Mouse (Mus musculus): ENCODE measurements around the gene Fam78b. TPM values are rescaled to one million over a fixed set of nuclear protein-coding genes. Genes with fewer than 3 reads are reported as not detected.

The Fam78b gene
- polyA plus RNA-seq, 1 experiment from 2014 or later = 0.93 TPM

GRCm38 (mm10) chr1:167115121-167115520 is 113.9 kb downstream of the Fam78b start:
- Histone ChIP-seq H3K4me2 (no peak overlapping the region), H3K27me3 (replicated peaks; ENCODE audit: control insufficient read depth, insufficient read depth, low read length) (no peaks in the 10 kb centered on the region), H3K36me3 (ENCODE audit: control insufficient read depth, insufficient read depth, low read length) (no peaks in the 10 kb centered on the region), H3K4me1 (replicated peaks; ENCODE audit: control insufficient read depth, insufficient read depth, low read length) (no peaks in the 10 kb centered on the region), H3K4me3 (ENCODE audit: low read depth, low read length) (no peak overlapping the region), H3K9ac (ENCODE audit: low read depth, low read length) (no peak overlapping the region), H3K9me3 (ENCODE audit: control insufficient read depth, low read length) (no peaks in the 10 kb centered on the region), H3K27ac (ENCODE audit: low read depth, low read length) (no peak overlapping the region)
- no peak for DNase-seq (ENCODE audit: low spot score)
- WGBS = 26% methylated on average over 4 of the region's 4 CpGs
- ATAC-seq (replicated peaks; ENCODE audit: low FRiP score) = no peak

- ATAC-seq (replicated peaks; ENCODE audit: low FRiP score) = no peak
- Histone ChIP-seq H3K4me3 (ENCODE audit: low read depth, low read length) (no peak overlapping the region), H3K4me2 (no peak overlapping the region), H3K9ac (ENCODE audit: low read depth, low read length) (no peak overlapping the region), H3K36me3 (ENCODE audit: control insufficient read depth, insufficient read depth, low read length) (no peaks in the 10 kb centered on the region), H3K4me1 (replicated peaks; ENCODE audit: control insufficient read depth, insufficient read depth, low read length) (no peaks in the 10 kb centered on the region), H3K27ac (ENCODE audit: low read depth, low read length) (no peak overlapping the region), H3K9me3 (ENCODE audit: control insufficient read depth, low read length) (no peaks in the 10 kb centered on the region), H3K27me3 (replicated peaks; ENCODE audit: control insufficient read depth, insufficient read depth, low read length) (no peaks in the 10 kb centered on the region)
- no peak for DNase-seq (ENCODE audit: low spot score)
- 74% methylated on average over 3 of the region's 3 CpGs for WGBS
Observed at GRCm38 (mm10) chr1:167116733-167117132, 115.5 kb downstream of the Fam78b start.

- ATAC-seq (replicated peaks; ENCODE audit: low FRiP score) = no peak
- Histone ChIP-seq H3K9me3 (ENCODE audit: control insufficient read depth, low read length) (no peaks in the 10 kb centered on the region), H3K27ac (ENCODE audit: low read depth, low read length) (no peak overlapping the region), H3K36me3 (ENCODE audit: control insufficient read depth, insufficient read depth, low read length) (no peaks in the 10 kb centered on the region), H3K27me3 (replicated peaks; ENCODE audit: control insufficient read depth, insufficient read depth, low read length) (no peaks in the 10 kb centered on the region), H3K4me3 (ENCODE audit: low read depth, low read length) (no peak overlapping the region), H3K4me1 (replicated peaks; ENCODE audit: control insufficient read depth, insufficient read depth, low read length) (no peaks in the 10 kb centered on the region), H3K9ac (ENCODE audit: low read depth, low read length) (no peak overlapping the region), H3K4me2 (no peak overlapping the region)
- no peak for DNase-seq (ENCODE audit: low spot score)
- 74% methylated on average over 7 of the region's 7 CpGs for WGBS
Observed at GRCm38 (mm10) chr1:167118971-167119370, 117.8 kb downstream of the Fam78b start.

GRCm38 (mm10) chr1:167119439-167119838 is 118.2 kb downstream of the Fam78b start:
- 75% methylated on average over 8 of the region's 8 CpGs for WGBS
- DNase-seq (ENCODE audit: low spot score) (no peak), ATAC-seq (replicated peaks; ENCODE audit: low FRiP score) (no peak)
- Histone ChIP-seq H3K36me3 (ENCODE audit: control insufficient read depth, insufficient read depth, low read length) (no peaks in the 10 kb centered on the region), H3K27me3 (replicated peaks; ENCODE audit: control insufficient read depth, insufficient read depth, low read length) (no peaks in the 10 kb centered on the region), H3K9ac (ENCODE audit: low read depth, low read length) (no peak overlapping the region), H3K4me1 (replicated peaks; ENCODE audit: control insufficient read depth, insufficient read depth, low read length) (no peaks in the 10 kb centered on the region), H3K4me2 (no peak overlapping the region), H3K4me3 (ENCODE audit: low read depth, low read length) (no peak overlapping the region), H3K27ac (ENCODE audit: low read depth, low read length) (no peak overlapping the region), H3K9me3 (ENCODE audit: control insufficient read depth, low read length) (no peaks in the 10 kb centered on the region)

- Histone ChIP-seq H3K9ac (ENCODE audit: low read depth, low read length) (no peak overlapping the region), H3K4me3 (ENCODE audit: low read depth, low read length) (no peak overlapping the region), H3K27me3 (replicated peaks; ENCODE audit: control insufficient read depth, insufficient read depth, low read length) (no peaks in the 10 kb centered on the region), H3K27ac (ENCODE audit: low read depth, low read length) (no peak overlapping the region), H3K36me3 (ENCODE audit: control insufficient read depth, insufficient read depth, low read length) (no peaks in the 10 kb centered on the region), H3K4me1 (replicated peaks; ENCODE audit: control insufficient read depth, insufficient read depth, low read length) (no peaks in the 10 kb centered on the region), H3K4me2 (no peak overlapping the region), H3K9me3 (ENCODE audit: control insufficient read depth, low read length) (no peaks in the 10 kb centered on the region)
- WGBS = 73% methylated on average over 2 of the region's 2 CpGs
- no peak for DNase-seq (ENCODE audit: low spot score)
- no peak for ATAC-seq (replicated peaks; ENCODE audit: low FRiP score)
Observed at GRCm38 (mm10) chr1:167122436-167122835, 121.2 kb downstream of the Fam78b start.

GRCm38 (mm10) chr1:167123551-167123950 is 122.3 kb downstream of the Fam78b start:
- H3K4me3 ChIP-seq (ENCODE audit: low read depth, low read length) = no peak overlapping the region

GRCm38 (mm10) chr1:167125870-167126269 is 124.7 kb downstream of the Fam78b start:
- DNase-seq (ENCODE audit: low spot score) (no peak), ATAC-seq (replicated peaks; ENCODE audit: low FRiP score) (no peak)
- Histone ChIP-seq H3K4me3 (ENCODE audit: low read depth, low read length) (no peak overlapping the region), H3K27ac (ENCODE audit: low read depth, low read length) (no peak overlapping the region), H3K27me3 (replicated peaks; ENCODE audit: control insufficient read depth, insufficient read depth, low read length) (no peaks in the 10 kb centered on the region), H3K9me3 (ENCODE audit: control insufficient read depth, low read length) (no peaks in the 10 kb centered on the region), H3K4me2 (no peak overlapping the region), H3K36me3 (ENCODE audit: control insufficient read depth, insufficient read depth, low read length) (no peaks in the 10 kb centered on the region), H3K9ac (ENCODE audit: low read depth, low read length) (no peak overlapping the region), H3K4me1 (replicated peaks; ENCODE audit: control insufficient read depth, insufficient read depth, low read length) (no peaks in the 10 kb centered on the region)
- 70% methylated on average over 3 of the region's 3 CpGs for WGBS

More at GRCm38 (mm10) chr1:167123551-167123950, 122.3 kb downstream of the Fam78b start:
- Histone ChIP-seq H3K4me2 (no peak overlapping the region), H3K9ac (ENCODE audit: low read depth, low read length) (no peak overlapping the region), H3K9me3 (ENCODE audit: control insufficient read depth, low read length) (no peaks in the 10 kb centered on the region), H3K4me1 (replicated peaks; ENCODE audit: control insufficient read depth, insufficient read depth, low read length) (no peaks in the 10 kb centered on the region), H3K27ac (ENCODE audit: low read depth, low read length) (no peak overlapping the region), H3K27me3 (replicated peaks; ENCODE audit: control insufficient read depth, insufficient read depth, low read length) (no peaks in the 10 kb centered on the region), H3K36me3 (ENCODE audit: control insufficient read depth, insufficient read depth, low read length) (no peaks in the 10 kb centered on the region)
- ATAC-seq (replicated peaks; ENCODE audit: low FRiP score) (no peak), DNase-seq (ENCODE audit: low spot score) (no peak)

- H3K27ac ChIP-seq (ENCODE audit: low read depth, low read length) = no peak overlapping the region
- H3K9ac ChIP-seq (ENCODE audit: low read depth, low read length) = no peak overlapping the region
- 61% methylated on average over 4 of the region's 4 CpGs for WGBS
- no peaks in the 10 kb centered on the region for H3K9me3 ChIP-seq (ENCODE audit: control insufficient read depth, low read length)
- no peak overlapping the region for H3K4me3 ChIP-seq (ENCODE audit: low read depth, low read length)
- DNase-seq (ENCODE audit: low spot score) (no peak), ATAC-seq (replicated peaks; ENCODE audit: low FRiP score) (no peak; the same call in 1 of the 2 replicates)
- no peaks in the 10 kb centered on the region for H3K4me1 ChIP-seq (replicated peaks; ENCODE audit: control insufficient read depth, insufficient read depth, low read length)
- H3K27me3 ChIP-seq (replicated peaks; ENCODE audit: control insufficient read depth, insufficient read depth, low read length) = no peaks in the 10 kb centered on the region
- no peaks in the 10 kb centered on the region for H3K36me3 ChIP-seq (ENCODE audit: control insufficient read depth, insufficient read depth, low read length)
- H3K4me2 ChIP-seq = no peak overlapping the region
Observed at GRCm38 (mm10) chr1:167126292-167126691, 125.1 kb downstream of the Fam78b start.

GRCm38 (mm10) chr1:167135748-167136147 is 134.5 kb downstream of the Fam78b start:
- no peak for ATAC-seq (replicated peaks; ENCODE audit: low FRiP score)
- Histone ChIP-seq H3K9me3 (ENCODE audit: control insufficient read depth, low read length) (no peaks in the 10 kb centered on the region), H3K9ac (ENCODE audit: low read depth, low read length) (no peak overlapping the region), H3K4me3 (ENCODE audit: low read depth, low read length) (no peak overlapping the region), H3K27me3 (replicated peaks; ENCODE audit: control insufficient read depth, insufficient read depth, low read length) (no peaks in the 10 kb centered on the region), H3K27ac (ENCODE audit: low read depth, low read length) (no peak overlapping the region), H3K4me2 (no peak overlapping the region), H3K36me3 (ENCODE audit: control insufficient read depth, insufficient read depth, low read length) (no peaks in the 10 kb centered on the region), H3K4me1 (replicated peaks; ENCODE audit: control insufficient read depth, insufficient read depth, low read length) (no peaks in the 10 kb centered on the region)
- DNase-seq (ENCODE audit: low spot score) = no peak
- WGBS = 76% methylated on average over 5 of the region's 5 CpGs
